9 mouse cellular contexts compared by ENCODE assay signal in the genomic region with DNA sequence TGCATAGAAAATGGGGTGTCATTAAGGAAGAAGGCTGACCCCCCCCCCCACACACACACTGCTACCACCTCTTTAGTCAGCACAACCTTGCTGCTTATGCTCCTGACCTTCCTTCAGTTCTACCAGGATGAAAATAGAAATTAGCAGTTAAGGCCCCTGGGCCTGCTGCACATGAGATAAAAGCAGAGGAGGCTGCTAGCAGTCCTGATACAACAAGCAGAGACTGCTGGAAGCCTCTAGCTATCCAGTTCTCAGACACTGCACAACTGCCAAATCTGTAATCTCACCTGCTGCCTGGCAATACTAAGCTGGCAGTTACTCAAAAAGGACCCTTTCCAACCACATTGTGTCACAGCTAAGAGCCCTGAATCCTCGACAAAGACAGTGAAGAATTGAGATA.
DNase-seq lines count a peak whose midpoint lies in the region; ATAC-seq and TF ChIP-seq lines count a peak whose summit lies in the region.
"Had no signal": no experiment of that assay in that cellular context is flagged by ENCODE, and none has a peak within 500 bp of the region (broad histone marks: within the 10 kb centered on the region; RNA-seq: fewer than 3 reads in every experiment).

No protein-coding gene starts in this region.

- H3K4me1 ChIP-seq in liver, embryonic 13.5 days (replicated peaks), result peaks cover 35% of the 10 kb centered on the region
- no peaks in the 10 kb centered on the region for H3K4me1 ChIP-seq in lung, postnatal 0 days (ENCODE audit: insufficient read depth, low read depth, low read length)
- no peaks in the 10 kb centered on the region for H3K4me1 ChIP-seq in midbrain, embryonic 16.5 days (ENCODE audit: control insufficient read depth, insufficient read depth, low read length)
- H3K4me1 ChIP-seq: limb, embryonic 15.5 days had no signal

- peak; percentile 86 for ATAC-seq in common myeloid progenitor, adult 5-6 weeks (replicated peaks; ENCODE audit: low read depth, poor library complexity, severe bottlenecking)
- peak; percentile 95 for ATAC-seq in liver, embryonic 13.5 days (ENCODE audit: low read depth)
- no peak for ATAC-seq in lung, postnatal 0 days
- ATAC-seq in midbrain, embryonic 16.5 days, result no peak

- 0 out of 2 replicates have a peak overlapping the region, but pooled peaks have one; percentile 27 for H3K9ac ChIP-seq in liver, embryonic 13.5 days
- no peak overlapping the region for H3K9ac ChIP-seq in lung, postnatal 0 days (replicated peaks; ENCODE audit: low read depth)
- H3K9ac ChIP-seq in midbrain, embryonic 16.5 days (ENCODE audit: low read depth, low read length), result no peak overlapping the region
- H3K9ac ChIP-seq: limb, embryonic 15.5 days had no signal

- TF ChIP-seq EP300 in lung, postnatal 0 days (IDR thresholded peaks at IDR 0.05), result no peak

- no peaks in the 10 kb centered on the region for H3K9me3 ChIP-seq in liver, embryonic 13.5 days (replicated peaks)
- H3K9me3 ChIP-seq in lung, postnatal 0 days (ENCODE audit: low read length), result no peaks in the 10 kb centered on the region
- no peaks in the 10 kb centered on the region for H3K9me3 ChIP-seq in midbrain, embryonic 16.5 days (replicated peaks; ENCODE audit: control insufficient read depth, low read length, poor library complexity, severe bottlenecking)
- H3K9me3 ChIP-seq: limb, embryonic 15.5 days had no signal

- H3K4me2 ChIP-seq in liver, embryonic 13.5 days, result peak overlapping the region; percentile 28
- no peak overlapping the region for H3K4me2 ChIP-seq in lung, postnatal 0 days (replicated peaks; ENCODE audit: low read depth, low read length)
- H3K4me2 ChIP-seq in midbrain, embryonic 16.5 days (ENCODE audit: low read length), result no peak overlapping the region
- H3K4me2 ChIP-seq: limb, embryonic 15.5 days had no signal

- 23% methylated on average over 1 of the region's 1 CpGs for WGBS in liver, embryonic 13.5 days (ENCODE audit: insufficient replicate concordance)
- WGBS in lung, postnatal 0 days, result 54% methylated on average over 1 of the region's 1 CpGs
- 43% methylated on average over 1 of the region's 1 CpGs for WGBS in midbrain, embryonic 16.5 days

- H3K4me3 ChIP-seq in layer of hippocampus, adult 2 months, result no peak overlapping the region
- no peak overlapping the region for H3K4me3 ChIP-seq in liver, embryonic 13.5 days (replicated peaks)
- no peak overlapping the region for H3K4me3 ChIP-seq in lung, postnatal 0 days (ENCODE audit: low read depth, low read length)
- H3K4me3 ChIP-seq in midbrain, embryonic 16.5 days (ENCODE audit: low read depth, low read length), result no peak overlapping the region
- H3K4me3 ChIP-seq: limb, embryonic 15.5 days had no signal

- no peak for DNase-seq in layer of hippocampus, adult 2 months (ENCODE audit: low spot score in 2 of 2)
- no peak for DNase-seq in layer of hippocampus, adult 9-11 months
- DNase-seq in heart, adult 9 months (ENCODE audit: low spot score in 2 of 2), result peak; percentile 11 to 24
- DNase-seq in liver, embryonic 13.5 days, result peak; percentile 64
- DNase-seq in lung, postnatal 0 days (ENCODE audit: low spot score), result no peak
- no peak for DNase-seq in lung, postnatal 10 days

- TF ChIP-seq CTCF in layer of hippocampus, adult 2 months (conservative IDR thresholded peaks at IDR 0.05), result no peak
- no peak for TF ChIP-seq CTCF in lung, postnatal 0 days (IDR thresholded peaks at IDR 0.05)

- no peaks in the 10 kb centered on the region for H3K36me3 ChIP-seq in liver, embryonic 13.5 days
- H3K36me3 ChIP-seq in lung, postnatal 0 days (ENCODE audit: insufficient read depth, low read length), result peaks cover 10% of the 10 kb centered on the region; the same call in 1 of the 2 replicates
- H3K36me3 ChIP-seq in midbrain, embryonic 16.5 days (ENCODE audit: control insufficient read depth, insufficient read depth, low read length), result peaks cover 12% of the 10 kb centered on the region

- H3K27me3 ChIP-seq in liver, embryonic 13.5 days, result no peaks in the 10 kb centered on the region
- no peaks in the 10 kb centered on the region for H3K27me3 ChIP-seq in lung, postnatal 0 days (replicated peaks; ENCODE audit: insufficient read depth, low read length)
- H3K27me3 ChIP-seq in midbrain, embryonic 16.5 days (ENCODE audit: control insufficient read depth, insufficient read depth, low read depth, low read length), result no peaks in the 10 kb centered on the region
- H3K27me3 ChIP-seq: limb, embryonic 15.5 days had no signal

- 0 out of 2 replicates have a peak overlapping the region, but pooled peaks have one; percentile 60 for H3K27ac ChIP-seq in layer of hippocampus, adult 2 months
- H3K27ac ChIP-seq in liver, embryonic 13.5 days, result peak overlapping the region; percentile 83
- H3K27ac ChIP-seq in lung, postnatal 0 days (ENCODE audit: low read length), result no peak overlapping the region
- no peak overlapping the region for H3K27ac ChIP-seq in midbrain, embryonic 16.5 days (ENCODE audit: low read length)
- H3K27ac ChIP-seq: limb, embryonic 15.5 days had no signal

Comparison
In these comparisons a context has a peak if more than half of its experiments do, and no peak if none do; other contexts are left out.
1. DNase-seq: peak in heart, adult 9 months (2 of 2) and liver, embryonic 13.5 days (single experiment); none in layer of hippocampus, adult 2 months (0 of 2), layer of hippocampus, adult 9-11 months (single experiment), lung, postnatal 0 days (single experiment) and lung, postnatal 10 days (single experiment).
2. H3K27ac ChIP-seq: peak in layer of hippocampus, adult 2 months (single experiment) and liver, embryonic 13.5 days (single experiment); none in lung, postnatal 0 days (single experiment) and midbrain, embryonic 16.5 days (single experiment).
3. ATAC-seq: peak in common myeloid progenitor, adult 5-6 weeks (single experiment) and liver, embryonic 13.5 days (single experiment); none in lung, postnatal 0 days (single experiment) and midbrain, embryonic 16.5 days (single experiment).